Mouse (Mus musculus) heart, embryonic 12.5 days (tissue): Measurements from ENCODE around the gene Kxd1. TPM values are rescaled to one million over a fixed set of nuclear protein-coding genes. Genes with fewer than 3 reads are reported as not detected.
"Not testable (repeated sequence)": the region's sequence is repeated elsewhere in the genome, so short reads cannot be mapped to it uniquely, and the experiment has no call there.

Source experiments
- ATAC-seq: fragments of 200-750 bp; cut with Nextera tagmentation; 2 replicates; pipeline ENCODE4 v1.8.0; 2017; ENCODE audit warnings: moderate TSS enrichment, moderate library complexity; ENCODE audit not compliant: insufficient number of reproducible peaks, low FRiP score
- H3K27ac ChIP-seq: fragments of 300-500 bp; sonication (generic); 2 replicates; pipeline ENCODE4 v1.5.1; 2016; ENCODE audit warnings: mild to moderate bottlenecking, moderate library complexity; ENCODE audit not compliant: poor library complexity, severe bottlenecking
- H3K27me3 ChIP-seq: fragments of 300-500 bp; sonication (generic); replicated peaks from 2 replicates; pipeline ENCODE4 v1.6.1; 2016; ENCODE audit warnings: mild to moderate bottlenecking, moderate library complexity
- H3K36me3 ChIP-seq: fragments of 300-500 bp; sonication (generic); 2 replicates; pipeline ENCODE4 v1.6.1; 2016; ENCODE audit warnings: mild to moderate bottlenecking, moderate library complexity
- H3K4me1 ChIP-seq: fragments of 300-500 bp; sonication (generic); replicated peaks from 2 replicates; pipeline ENCODE4 v1.6.1; 2016; ENCODE audit warnings: mild to moderate bottlenecking
- H3K4me2 ChIP-seq: fragments of 300-500 bp; sonication (generic); 2 replicates; pipeline ENCODE4 v1.6.1; 2016; ENCODE audit warnings: mild to moderate bottlenecking, moderate library complexity
- H3K4me3 ChIP-seq: fragments of 300-500 bp; sonication (generic); 2 replicates; pipeline ENCODE4 v1.5.1; 2016; ENCODE audit warnings: mild to moderate bottlenecking
- H3K9ac ChIP-seq: fragments of 300-500 bp; sonication (generic); 2 replicates; pipeline ENCODE4 v1.6.1; 2016; ENCODE audit warnings: mild to moderate bottlenecking, moderate library complexity
- H3K9me3 ChIP-seq: fragments of 300-500 bp; sonication (generic); replicated peaks from 2 replicates; pipeline ENCODE4 v1.6.1; 2016; ENCODE audit warnings: mild to moderate bottlenecking, moderate library complexity
- WGBS: fragments of 180-500 bp; shearing (Covaris S2); methylation state at CpG from one replicate; pipeline ENCODE4 v1.1.7; 2016; 5-methylcytosine and 5-hydroxymethylcytosine counted together
- polyA plus RNA-seq: library from polyadenylated mRNA; unstranded; fragments of >200 nt; fragmentation: Nextera tagmentation; extraction: Ambion mirVana; gene quantifications from 2 replicates; pipeline ENCODE4 v1.2.1, GENCODE M21; 2016

The Kxd1 gene
- polyA plus RNA-seq, 1 experiment from 2014 or later = 64.2 TPM

DNA sequence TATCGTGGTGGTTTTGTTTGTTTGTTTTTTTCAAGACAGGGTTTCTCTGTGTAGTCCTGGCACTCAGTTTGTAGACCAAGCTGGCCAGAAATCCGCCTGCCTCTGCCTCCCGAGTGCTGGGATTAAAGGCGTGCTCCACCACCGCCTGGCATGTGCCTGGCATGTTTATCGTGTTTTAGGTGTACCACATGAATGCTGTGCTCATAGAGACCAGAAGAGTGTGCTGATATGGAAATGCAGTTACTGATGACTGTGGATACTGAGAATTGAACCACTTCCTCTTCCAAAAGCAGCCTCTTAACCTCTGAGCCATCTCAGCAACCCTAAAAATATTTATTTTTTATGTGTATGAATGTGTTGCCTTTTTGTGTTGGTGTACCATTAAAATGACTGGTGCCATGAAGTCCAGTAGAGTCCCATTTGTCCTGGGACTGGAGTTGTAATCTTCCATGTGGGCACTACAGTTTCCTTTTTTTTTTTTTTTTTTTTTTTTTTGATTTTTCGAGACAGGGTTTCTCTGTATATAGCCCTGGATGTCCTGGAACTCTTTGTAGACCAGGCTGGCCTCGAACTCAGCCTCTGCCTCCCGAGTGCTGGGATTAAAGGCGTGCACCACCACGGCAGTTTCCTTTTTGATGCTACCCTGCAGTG, 15.4 kb downstream of the Kxd1 start:
- 0 out of 2 replicates have a peak overlapping the region, but pooled peaks have one; percentile 9 for H3K27ac ChIP-seq
- no peak overlapping the region for H3K9ac ChIP-seq
- WGBS = 89% methylated on average over 11 of the region's 11 CpGs
- peaks cover 26% of the 10 kb centered on the region for H3K4me1 ChIP-seq
- H3K9me3 ChIP-seq = no peaks in the 10 kb centered on the region
- H3K36me3 ChIP-seq = peaks cover 61% of the 10 kb centered on the region
- no peak overlapping the region for H3K4me3 ChIP-seq
- no peaks in the 10 kb centered on the region for H3K27me3 ChIP-seq
- no peak overlapping the region for H3K4me2 ChIP-seq
- no peak for ATAC-seq

DNA sequence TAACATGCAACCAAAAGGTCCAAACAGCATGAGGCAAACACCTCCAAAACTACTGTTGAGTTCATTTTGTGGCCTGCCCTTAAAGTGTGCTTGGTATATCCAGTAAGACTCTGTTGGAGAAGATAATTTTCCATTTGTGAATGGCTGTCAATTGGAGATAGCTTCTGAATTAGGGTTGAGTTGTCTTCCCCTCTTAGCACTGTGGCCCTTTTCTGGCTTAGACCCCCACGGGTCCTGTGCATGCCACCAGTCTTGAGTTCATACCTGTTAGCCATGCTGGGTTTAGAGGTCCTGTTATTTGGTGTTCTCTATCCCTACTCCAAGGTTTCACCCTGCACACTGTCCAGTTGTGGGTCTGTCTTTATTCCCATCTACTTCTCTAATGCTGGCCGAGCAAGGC, 16.0 kb downstream of the Kxd1 start:
- no peak for ATAC-seq
- Histone ChIP-seq H3K36me3 (peaks cover 64% of the 10 kb centered on the region), H3K27me3 (no peaks in the 10 kb centered on the region), H3K9ac (no peak overlapping the region), H3K27ac (no peak overlapping the region), H3K4me1 (peaks cover 29% of the 10 kb centered on the region), H3K4me3 (no peak overlapping the region), H3K9me3 (no peaks in the 10 kb centered on the region), H3K4me2 (no peak overlapping the region; the same call in none of the 2 replicates)
- 85% methylated on average over 2 of the region's 2 CpGs for WGBS

DNA sequence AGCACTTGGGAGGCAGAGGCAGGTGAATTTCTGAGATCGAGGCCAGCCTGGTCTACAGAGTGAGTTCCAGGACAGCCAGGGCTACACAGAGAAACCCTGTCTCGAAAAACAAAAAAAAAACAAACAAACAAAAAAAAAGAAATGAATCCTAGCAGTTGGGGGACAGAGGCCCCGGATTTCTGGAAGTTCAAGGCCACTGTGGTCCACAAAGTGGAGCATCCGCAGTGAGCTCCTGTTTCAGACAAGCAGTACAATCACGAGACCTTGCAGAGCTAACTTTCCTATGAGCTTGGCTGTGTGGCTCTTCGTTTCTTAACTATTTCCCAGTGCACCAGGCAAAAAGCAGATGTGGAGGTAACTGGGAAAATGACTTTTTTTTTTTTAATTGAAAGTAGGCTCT, 16.6 kb downstream of the Kxd1 start:
- not testable (repeated sequence) for H3K9me3 ChIP-seq, H3K27me3 ChIP-seq, ATAC-seq
- 79% methylated on average over 6 of the region's 6 CpGs for WGBS
- Histone ChIP-seq H3K4me2 (peak overlapping the region; percentile 83), H3K9ac (peak overlapping the region; percentile 98), H3K4me3 (peak overlapping the region; percentile 85), H3K36me3 (peaks cover 58% of the 10 kb centered on the region), H3K27ac (peak overlapping the region; percentile 97; the same call in 1 of the 2 replicates), H3K4me1 (peaks cover 30% of the 10 kb centered on the region)

DNA sequence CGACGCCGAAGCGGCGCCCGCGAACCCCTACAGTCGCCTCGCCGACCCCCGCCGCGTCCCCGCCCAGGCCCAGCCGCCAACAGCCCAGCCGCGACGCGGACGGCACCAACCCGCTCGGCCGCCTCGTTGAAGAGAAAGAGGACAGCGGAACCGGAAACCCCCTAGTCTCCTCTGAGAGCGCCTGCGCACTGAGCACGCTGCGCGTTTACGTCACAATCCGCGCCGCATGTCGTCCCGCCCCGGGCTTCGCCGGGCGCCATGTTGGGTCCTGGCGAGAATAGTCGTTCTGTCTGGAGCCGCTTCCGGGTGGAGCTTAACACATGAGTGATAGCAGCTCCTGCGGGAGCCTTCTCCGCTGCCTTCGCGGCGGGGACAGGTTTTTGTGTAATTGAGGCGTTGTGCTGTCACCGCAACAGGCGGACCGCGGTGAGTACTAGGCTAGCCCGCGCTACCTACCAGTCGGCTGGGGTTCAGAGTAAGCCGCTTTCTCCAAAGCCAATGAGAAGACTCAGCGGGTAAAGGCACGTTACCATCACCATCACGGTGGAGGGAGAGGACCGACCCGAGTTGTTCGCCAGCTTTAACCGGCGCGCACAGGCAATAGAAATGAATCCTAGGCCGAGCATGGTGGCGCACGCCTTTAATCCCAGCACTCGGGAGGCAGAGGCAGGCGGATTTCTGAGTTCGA, 17.4 kb downstream of the Kxd1 start, which contains the start of gene Uba52:
TSS of gene Uba52 (minus strand) at position 574 of the 688 bp plus-strand sequence.
- Histone ChIP-seq H3K27ac (peak within 1 kb of the TSS; percentile 97), H3K4me2 (peak within 1 kb of the TSS; percentile 83), H3K9ac (peak within 1 kb of the TSS; percentile 98), H3K9me3 (no peaks in the 10 kb centered on the region), H3K4me3 (peak within 1 kb of the TSS; percentile 85), H3K27me3 (no peaks in the 10 kb centered on the region), H3K36me3 (peaks cover 50% of the 10 kb centered on the region), H3K4me1 (peaks cover 37% of the 10 kb centered on the region)
- ATAC-seq = peak; percentile 87
- under 1% methylated on average over 74 of the region's 74 CpGs for WGBS

DNA sequence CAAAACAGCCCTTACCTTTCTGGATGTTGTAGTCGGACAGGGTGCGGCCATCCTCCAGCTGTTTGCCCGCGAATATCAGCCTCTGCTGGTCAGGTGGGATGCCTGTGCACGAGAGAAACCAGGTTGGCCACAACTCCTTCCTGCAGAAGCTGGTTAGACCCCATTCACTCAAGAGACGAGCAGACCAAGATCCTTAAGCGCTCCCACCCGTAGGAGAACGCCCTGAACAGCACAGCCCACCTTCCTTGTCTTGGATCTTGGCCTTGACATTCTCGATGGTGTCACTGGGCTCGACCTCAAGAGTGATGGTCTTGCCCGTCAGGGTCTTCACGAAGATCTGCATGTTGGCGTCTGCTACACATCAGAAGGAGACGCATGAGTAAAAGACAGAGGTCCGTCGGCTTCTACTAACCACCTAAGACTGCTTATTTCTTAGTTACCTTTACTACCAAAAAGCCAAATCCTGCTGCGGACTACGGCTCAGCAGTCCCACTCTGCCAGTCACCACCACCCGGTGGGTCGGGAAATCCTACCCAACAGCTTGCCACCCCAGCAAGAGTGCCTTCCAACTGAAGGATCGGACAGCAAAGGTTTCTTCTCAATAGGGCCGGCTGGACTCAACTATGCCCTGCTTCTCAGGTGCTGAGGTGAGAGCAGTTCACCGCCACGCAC, 18.3 kb downstream of the Kxd1 start:
- Histone ChIP-seq H3K27me3 (no peaks in the 10 kb centered on the region), H3K4me2 (peak overlapping the region; percentile 83), H3K9ac (peak overlapping the region; percentile 98), H3K27ac (peak overlapping the region; percentile 97), H3K9me3 (no peaks in the 10 kb centered on the region), H3K36me3 (peaks cover 42% of the 10 kb centered on the region), H3K4me3 (peak overlapping the region; percentile 85), H3K4me1 (peaks cover 38% of the 10 kb centered on the region)
- ATAC-seq = no peak
- WGBS = 9% methylated on average over 25 of the region's 25 CpGs

DNA sequence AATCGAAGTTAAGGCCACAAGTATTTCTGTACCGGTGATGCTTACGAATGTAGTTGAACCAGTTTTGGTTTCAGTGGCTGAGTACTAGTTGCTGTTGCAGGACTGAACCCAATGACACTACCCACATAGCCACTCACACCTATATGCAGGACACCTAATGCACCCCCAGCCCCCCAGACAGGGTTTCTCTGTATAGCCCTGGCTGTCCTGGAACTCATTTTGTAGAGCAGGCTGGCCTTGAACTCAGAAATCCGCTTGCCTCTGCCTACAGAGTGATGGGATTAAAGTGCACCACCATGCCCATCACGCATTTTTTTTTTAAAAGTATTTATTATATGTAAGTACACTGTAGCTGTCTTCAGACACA, 20.7 kb downstream of the Kxd1 start:
- 54% methylated on average over 5 of the region's 5 CpGs for WGBS
- peaks cover 22% of the 10 kb centered on the region for H3K36me3 ChIP-seq
- H3K4me2 ChIP-seq = peak overlapping the region; percentile 82; the same call in 1 of the 2 replicates
- H3K4me3 ChIP-seq = 0 out of 2 replicates have a peak overlapping the region, but pooled peaks have one; percentile 74
- H3K9ac ChIP-seq = no peak overlapping the region
- peaks cover 22% of the 10 kb centered on the region for H3K27me3 ChIP-seq
- peak overlapping the region; percentile 31; the same call in 1 of the 2 replicates for H3K27ac ChIP-seq
- H3K9me3 ChIP-seq = no peaks in the 10 kb centered on the region
- H3K4me1 ChIP-seq = peaks cover 46% of the 10 kb centered on the region
- no peak for ATAC-seq

DNA sequence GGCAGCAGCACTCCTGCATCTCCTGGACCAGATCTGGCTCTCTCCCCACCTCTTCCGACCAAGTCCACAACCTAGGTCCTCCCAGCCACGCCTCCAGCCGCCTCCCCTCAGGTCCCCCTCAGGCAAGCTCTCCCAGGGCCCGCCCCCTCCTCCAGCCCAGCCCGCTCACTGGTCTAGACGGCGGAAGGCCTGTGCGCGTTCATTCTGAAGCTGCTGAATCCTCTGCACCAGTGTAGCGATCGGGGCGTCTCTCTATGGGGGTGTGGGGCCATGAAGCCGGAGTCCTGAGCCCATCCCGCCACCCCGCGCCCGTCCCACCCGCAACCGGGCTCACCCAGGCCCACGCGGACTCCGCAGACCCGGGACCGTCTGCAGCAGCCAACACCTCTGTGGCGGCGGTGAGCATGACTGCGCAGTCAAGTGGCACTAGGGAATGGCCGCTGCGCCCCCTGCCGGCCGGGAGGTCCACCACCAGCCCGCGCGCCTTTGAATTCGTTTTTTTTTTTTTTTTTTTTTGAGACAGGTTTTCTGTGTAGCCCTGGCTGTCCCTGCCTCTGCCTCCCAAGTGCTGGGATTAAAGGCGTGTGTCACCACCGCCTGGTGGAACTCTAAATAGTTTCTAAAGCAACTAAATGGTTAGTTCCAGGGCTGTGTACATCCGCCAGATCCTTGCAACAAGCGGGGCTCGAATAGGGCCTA, 21.3 kb downstream of the Kxd1 start, which contains the start of gene Rex1bd:
TSS of gene Rex1bd (minus strand) at position 425 of the 699 bp plus-strand sequence.
- Histone ChIP-seq H3K36me3 (peaks cover 22% of the 10 kb centered on the region), H3K27ac (peak within 1 kb of the TSS; percentile 91), H3K9ac (peak within 1 kb of the TSS; percentile 91), H3K4me2 (peak within 1 kb of the TSS; percentile 82), H3K27me3 (peaks cover 27% of the 10 kb centered on the region), H3K4me3 (peak within 1 kb of the TSS; percentile 74), H3K9me3 (no peaks in the 10 kb centered on the region), H3K4me1 (peaks cover 46% of the 10 kb centered on the region)
- 3% methylated on average over 40 of the region's 40 CpGs for WGBS
- peak; percentile 89 for ATAC-seq

DNA sequence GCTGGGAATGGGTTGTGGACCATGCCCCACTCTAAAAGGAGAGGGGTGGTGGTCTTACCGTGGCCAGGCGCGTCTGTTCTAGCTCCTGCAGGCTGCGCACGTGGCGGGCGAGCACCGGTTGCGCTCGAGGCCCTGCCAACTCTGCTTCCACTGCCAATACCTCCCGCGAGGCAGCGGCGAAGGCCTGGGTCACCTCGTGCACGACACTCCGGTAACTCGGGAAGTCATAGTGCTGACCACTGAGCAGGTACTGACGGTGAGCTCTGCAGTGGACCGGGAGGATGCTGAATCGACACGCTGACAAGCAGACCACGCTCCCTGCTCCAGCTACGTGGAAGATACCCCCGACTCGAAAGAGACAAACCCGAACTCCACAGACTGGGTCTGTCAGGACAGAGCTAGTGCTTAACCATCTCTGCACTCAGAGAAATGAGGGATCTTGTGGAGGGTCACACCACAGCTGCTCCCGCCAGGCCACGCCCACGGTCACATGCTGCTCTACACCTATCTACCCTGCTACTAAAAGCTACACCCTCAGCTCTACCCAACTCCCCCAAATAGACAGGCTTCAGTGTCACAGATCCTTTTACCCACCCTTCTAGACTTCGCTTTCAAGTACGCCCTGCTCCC, 21.9 kb downstream of the Kxd1 start:
- 38% methylated on average over 32 of the region's 32 CpGs for WGBS
- Histone ChIP-seq H3K9ac (peak overlapping the region; percentile 91), H3K9me3 (no peaks in the 10 kb centered on the region), H3K4me2 (peak overlapping the region; percentile 82), H3K4me3 (peak overlapping the region; percentile 74), H3K36me3 (peaks cover 22% of the 10 kb centered on the region), H3K27ac (peak overlapping the region; percentile 91; the same call in 1 of the 2 replicates), H3K27me3 (peaks cover 34% of the 10 kb centered on the region), H3K4me1 (peaks cover 50% of the 10 kb centered on the region)
- peak; percentile 24 for ATAC-seq

DNA sequence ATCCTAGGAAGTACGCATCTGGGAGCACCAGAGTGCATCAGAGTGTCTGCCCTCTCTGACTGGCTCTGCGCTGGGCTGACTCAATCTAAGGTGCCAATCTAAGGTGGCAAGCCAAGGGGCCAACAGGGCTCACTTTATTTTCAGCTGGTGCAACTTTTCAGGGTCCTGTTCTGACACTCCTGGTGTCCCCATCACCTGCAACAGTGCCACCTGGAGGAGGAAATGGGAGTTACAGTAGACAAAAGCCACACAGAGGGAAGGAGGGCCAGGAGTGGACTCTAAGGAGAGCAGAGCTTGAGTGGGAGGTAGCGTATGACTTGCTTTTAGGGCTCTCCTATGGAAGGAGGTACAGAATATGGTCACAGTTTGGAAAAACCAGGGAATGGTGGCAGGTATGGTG, 22.9 kb downstream of the Kxd1 start:
- no peak for ATAC-seq
- WGBS = 73% methylated on average over 3 of the region's 3 CpGs
- no peak overlapping the region for H3K4me2 ChIP-seq
- H3K4me3 ChIP-seq = no peak overlapping the region
- H3K4me1 ChIP-seq = peaks cover 57% of the 10 kb centered on the region
- H3K36me3 ChIP-seq = peaks cover 22% of the 10 kb centered on the region
- peaks cover 43% of the 10 kb centered on the region for H3K27me3 ChIP-seq
- no peaks in the 10 kb centered on the region for H3K9me3 ChIP-seq
- H3K9ac ChIP-seq = no peak overlapping the region
- H3K27ac ChIP-seq = no peak overlapping the region

DNA sequence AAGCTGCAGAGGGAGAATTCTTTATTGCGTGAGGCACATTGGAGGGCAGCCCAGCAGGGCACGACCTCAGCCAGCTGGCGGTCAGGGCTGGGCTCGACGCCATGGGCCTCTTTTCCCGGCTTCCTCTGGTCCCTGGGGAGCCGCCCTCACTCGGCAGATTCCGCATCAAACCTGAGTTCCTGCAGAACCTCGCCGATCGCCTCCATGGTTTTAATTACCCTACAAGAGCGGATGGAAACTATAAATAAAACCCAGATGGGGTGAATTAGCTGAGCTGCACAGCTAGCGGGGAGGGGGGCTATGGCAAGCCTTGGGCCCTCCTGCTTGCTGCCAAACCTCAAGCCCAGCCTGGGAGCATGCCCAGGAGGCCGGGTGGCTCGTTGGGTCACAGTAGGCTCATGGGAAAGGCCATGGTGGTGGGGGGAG, 23.5 kb downstream of the Kxd1 start:
- Histone ChIP-seq H3K9ac (no peak overlapping the region), H3K27me3 (peaks cover 49% of the 10 kb centered on the region), H3K4me1 (peaks cover 56% of the 10 kb centered on the region), H3K4me3 (no peak overlapping the region), H3K4me2 (no peak overlapping the region), H3K9me3 (no peaks in the 10 kb centered on the region), H3K27ac (no peak overlapping the region), H3K36me3 (peaks cover 22% of the 10 kb centered on the region)
- no peak for ATAC-seq
- WGBS = 69% methylated on average over 16 of the region's 16 CpGs
